Mouse (Mus musculus) lung, embryonic 16.5 days (tissue): ENCODE results near the gene Cep112. TPM values are rescaled to one million over a fixed set of nuclear protein-coding genes. Genes with fewer than 3 reads are reported as not detected.
"Not testable (repeated sequence)": the region's sequence is repeated elsewhere in the genome, so short reads cannot be mapped to it uniquely, and the experiment has no call there.

Experiments
- ATAC-seq: fragments of 200-750 bp; cut with Nextera tagmentation; 2 replicates; pipeline ENCODE4 v1.8.0; 2017; ENCODE audit warnings: low read depth, mild to moderate bottlenecking, moderate library complexity
- H3K27ac ChIP-seq: fragments of 300-500 bp; sonication (generic); 2 replicates; pipeline ENCODE4 v1.5.1; 2014; ENCODE audit warnings: mild to moderate bottlenecking, control low read depth, low read length
- H3K27me3 ChIP-seq: fragments of 300-500 bp; sonication (generic); 2 replicates; pipeline ENCODE4 v1.6.1; 2014; ENCODE audit warnings: low read depth, low read length, mixed read lengths; ENCODE audit not compliant: control insufficient read depth, insufficient read depth
- H3K36me3 ChIP-seq: fragments of 300-500 bp; sonication (generic); 2 replicates; pipeline ENCODE4 v1.6.1; 2014; ENCODE audit warnings: low read length; ENCODE audit not compliant: control insufficient read depth, insufficient read depth
- H3K4me1 ChIP-seq: fragments of 300-500 bp; sonication (generic); replicated peaks from 2 replicates; pipeline ENCODE4 v1.6.1; 2014; ENCODE audit warnings: low read length, mixed read lengths; ENCODE audit not compliant: control insufficient read depth, insufficient read depth
- H3K4me2 ChIP-seq: fragments of 300-500 bp; sonication (generic); 2 replicates; pipeline ENCODE4 v1.6.1; 2014; ENCODE audit warnings: low read depth, low read length, control low read depth
- H3K4me3 ChIP-seq: fragments of 300-500 bp; sonication (generic); 2 replicates; pipeline ENCODE4 v1.5.1; 2014; ENCODE audit warnings: mild to moderate bottlenecking, low read length, control low read depth
- H3K9ac ChIP-seq: fragments of 300-500 bp; sonication (generic); 2 replicates; pipeline ENCODE4 v1.6.1; 2014; ENCODE audit warnings: low read length, control low read depth
- H3K9me3 ChIP-seq: fragments of 300-500 bp; sonication (generic); 2 replicates; pipeline ENCODE4 v1.6.1; 2016; ENCODE audit warnings: low read length; ENCODE audit not compliant: control insufficient read depth
- WGBS: fragments of 180-500 bp; shearing (Covaris S2); extraction: QIAGEN DNeasy Blood & Tissue Kit; methylation state at CpG from one replicate; pipeline ENCODE4 v1.1.7; 2014; 5-methylcytosine and 5-hydroxymethylcytosine counted together
- polyA plus RNA-seq: library from polyadenylated mRNA; unstranded; fragments of >200 nt; fragmentation: Nextera tagmentation; extraction: Ambion mirVana; gene quantifications from 2 replicates; pipeline ENCODE4 v1.2.1, GENCODE M21; 2015

The Cep112 gene
- polyA plus RNA-seq, 1 experiment from 2014 or later = 15.4 TPM

- no peak overlapping the region for H3K9ac ChIP-seq
- 45% methylated on average over 3 of the region's 3 CpGs for WGBS
- H3K4me2 ChIP-seq = no peak overlapping the region
- H3K36me3 ChIP-seq = no peaks in the 10 kb centered on the region
- H3K27me3 ChIP-seq = no peaks in the 10 kb centered on the region
- H3K4me3 ChIP-seq = no peak overlapping the region
- H3K27ac ChIP-seq = no peak overlapping the region
- peak; percentile 71 for ATAC-seq
- H3K4me1 ChIP-seq = peaks cover 17% of the 10 kb centered on the region
- no peaks in the 10 kb centered on the region for H3K9me3 ChIP-seq
Observed at GRCm38 (mm10) chr11:108858339-108858804, 433.4 kb downstream of the Cep112 start.

- 80% methylated on average over 6 of the region's 6 CpGs for WGBS
- Histone ChIP-seq H3K4me2 (no peak overlapping the region), H3K9ac (no peak overlapping the region), H3K4me3 (no peak overlapping the region), H3K4me1 (peaks cover 17% of the 10 kb centered on the region), H3K36me3 (no peaks in the 10 kb centered on the region), H3K27ac (no peak overlapping the region), H3K9me3 (no peaks in the 10 kb centered on the region), H3K27me3 (no peaks in the 10 kb centered on the region)
- no peak for ATAC-seq
Observed at GRCm38 (mm10) chr11:108858846-108859245, 433.9 kb downstream of the Cep112 start.

- Histone ChIP-seq H3K36me3 (no peaks in the 10 kb centered on the region), H3K4me1 (peaks cover 13% of the 10 kb centered on the region), H3K4me2 (no peak overlapping the region), H3K9ac (no peak overlapping the region), H3K27ac (no peak overlapping the region), H3K4me3 (no peak overlapping the region), H3K27me3 (no peaks in the 10 kb centered on the region), H3K9me3 (no peaks in the 10 kb centered on the region)
- ATAC-seq = no peak
- 66% methylated on average over 6 of the region's 6 CpGs for WGBS
Observed at GRCm38 (mm10) chr11:108862360-108862759, 437.4 kb downstream of the Cep112 start.

- WGBS = 21% methylated on average over 8 of the region's 8 CpGs
- Histone ChIP-seq H3K4me2 (no peak overlapping the region), H3K9ac (no peak overlapping the region), H3K4me1 (no peaks in the 10 kb centered on the region), H3K9me3 (no peaks in the 10 kb centered on the region), H3K4me3 (no peak overlapping the region), H3K36me3 (no peaks in the 10 kb centered on the region), H3K27ac (no peak overlapping the region), H3K27me3 (no peaks in the 10 kb centered on the region)
- no peak for ATAC-seq
Observed at GRCm38 (mm10) chr11:108865746-108866145, 440.8 kb downstream of the Cep112 start.

GRCm38 (mm10) chr11:108867538-108867937 lies 442.5 kb downstream of the Cep112 start:
- no peaks in the 10 kb centered on the region for H3K4me1 ChIP-seq
- no peaks in the 10 kb centered on the region for H3K9me3 ChIP-seq
- ATAC-seq = no peak
- no peaks in the 10 kb centered on the region for H3K36me3 ChIP-seq
- H3K4me3 ChIP-seq = no peak overlapping the region
- H3K27ac ChIP-seq = no peak overlapping the region
- H3K9ac ChIP-seq = no peak overlapping the region
- no peak overlapping the region for H3K4me2 ChIP-seq
- WGBS = 51% methylated on average over 6 of the region's 6 CpGs
- no peaks in the 10 kb centered on the region for H3K27me3 ChIP-seq

- not testable (repeated sequence) for H3K9ac ChIP-seq, H3K4me3 ChIP-seq, ATAC-seq, H3K4me2 ChIP-seq, H3K4me1 ChIP-seq, H3K36me3 ChIP-seq, H3K27me3 ChIP-seq, H3K9me3 ChIP-seq, H3K27ac ChIP-seq
- WGBS = 86% methylated on average over 1 of the region's 1 CpGs
Observed at GRCm38 (mm10) chr11:108871284-108871683, 446.3 kb downstream of the Cep112 start.

- no peaks in the 10 kb centered on the region for H3K27me3 ChIP-seq
- no peak for ATAC-seq
- no peak overlapping the region for H3K4me2 ChIP-seq
- H3K4me1 ChIP-seq = peaks cover 5% of the 10 kb centered on the region; the same call in 1 of the 2 replicates
- H3K36me3 ChIP-seq = no peaks in the 10 kb centered on the region
- no peak overlapping the region for H3K4me3 ChIP-seq
- no peaks in the 10 kb centered on the region for H3K9me3 ChIP-seq
- no peak overlapping the region for H3K9ac ChIP-seq
- H3K27ac ChIP-seq = no peak overlapping the region
- 86% methylated on average over 3 of the region's 3 CpGs for WGBS
Observed at GRCm38 (mm10) chr11:108871748-108872147, 446.8 kb downstream of the Cep112 start.

GRCm38 (mm10) chr11:108876633-108877205 lies 451.7 kb downstream of the Cep112 start:
- peak overlapping the region; percentile 80 for H3K27ac ChIP-seq
- no peaks in the 10 kb centered on the region for H3K36me3 ChIP-seq
- peak; percentile 96 for ATAC-seq
- no peak overlapping the region for H3K4me3 ChIP-seq
- no peaks in the 10 kb centered on the region for H3K9me3 ChIP-seq
- 33% methylated on average over 7 of the region's 7 CpGs for WGBS
- no peak overlapping the region for H3K4me2 ChIP-seq
- peaks cover 7% of the 10 kb centered on the region; the same call in 1 of the 2 replicates for H3K4me1 ChIP-seq
- H3K9ac ChIP-seq = no peak overlapping the region
- H3K27me3 ChIP-seq = no peaks in the 10 kb centered on the region

- no peaks in the 10 kb centered on the region for H3K9me3 ChIP-seq
- H3K36me3 ChIP-seq = no peaks in the 10 kb centered on the region
- no peak overlapping the region for H3K9ac ChIP-seq
- H3K27ac ChIP-seq = peak overlapping the region; percentile 80
- peaks cover 7% of the 10 kb centered on the region; the same call in 1 of the 2 replicates for H3K4me1 ChIP-seq
- H3K4me3 ChIP-seq = no peak overlapping the region
- H3K4me2 ChIP-seq = no peak overlapping the region
- WGBS = 52% methylated on average over 5 of the region's 5 CpGs
- no peaks in the 10 kb centered on the region for H3K27me3 ChIP-seq
- ATAC-seq = no peak
Observed at GRCm38 (mm10) chr11:108877520-108877919, 452.5 kb downstream of the Cep112 start.
